Mouse (Mus musculus) cerebellum, postnatal 10 days (tissue): ENCODE measurements around the gene Khdrbs1.
"Not testable (repeated sequence)": the region's sequence is repeated elsewhere in the genome, so short reads cannot be mapped to it uniquely, and the experiment has no call there.

Experiments
- DNase-seq, 2 experiments: peaks; one replicate each; pipeline ENCODE4 v3.0.0; 2021; ENCODE audit warnings: mixed read lengths in 2 of 2

The Khdrbs1 gene

DNA sequence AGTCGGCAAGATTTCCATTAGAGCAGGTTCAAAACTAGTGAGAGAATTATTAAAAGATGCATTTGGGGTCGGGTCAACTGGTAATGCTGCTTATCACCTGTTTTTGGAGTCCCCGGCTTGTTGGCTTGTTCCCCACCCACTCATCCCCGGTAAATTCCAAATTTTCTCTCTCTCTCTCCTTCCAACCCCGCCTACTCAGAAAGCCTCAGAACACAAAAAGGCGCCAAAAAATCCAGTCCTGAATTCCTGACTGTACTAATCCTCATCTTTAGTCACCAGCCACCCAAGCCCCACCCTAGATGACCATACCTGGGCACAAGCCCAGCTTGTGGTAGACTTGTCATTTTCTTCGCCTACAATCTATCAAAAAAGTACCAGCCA lies 897 bp upstream of the Khdrbs1 start:
- DNase-seq, result peak; percentile 38 to 49

DNA sequence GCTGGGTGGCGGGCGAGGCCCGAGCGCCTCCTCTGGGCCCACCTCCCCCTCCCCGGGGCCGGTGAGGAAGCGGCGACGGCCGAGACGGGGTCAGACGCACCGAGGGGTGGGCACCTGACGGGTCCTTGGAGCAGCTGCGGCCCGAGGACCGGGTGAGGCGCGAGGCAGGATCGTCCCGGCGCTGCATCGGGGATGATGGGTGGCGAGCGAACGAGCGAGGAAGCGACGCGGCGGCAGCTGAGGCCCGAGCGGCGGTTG lies 200 bp downstream of the Khdrbs1 start:
- DNase-seq, result no peak

GRCm38 (mm10) chr4:129741251-129741973 lies 691 bp downstream of the Khdrbs1 start:
- DNase-seq, result peak; percentile 46 to 61

- no peak for DNase-seq
Measured at GRCm38 (mm10) chr4:129739111-129739645, 2.9 kb downstream of the Khdrbs1 start.

DNA sequence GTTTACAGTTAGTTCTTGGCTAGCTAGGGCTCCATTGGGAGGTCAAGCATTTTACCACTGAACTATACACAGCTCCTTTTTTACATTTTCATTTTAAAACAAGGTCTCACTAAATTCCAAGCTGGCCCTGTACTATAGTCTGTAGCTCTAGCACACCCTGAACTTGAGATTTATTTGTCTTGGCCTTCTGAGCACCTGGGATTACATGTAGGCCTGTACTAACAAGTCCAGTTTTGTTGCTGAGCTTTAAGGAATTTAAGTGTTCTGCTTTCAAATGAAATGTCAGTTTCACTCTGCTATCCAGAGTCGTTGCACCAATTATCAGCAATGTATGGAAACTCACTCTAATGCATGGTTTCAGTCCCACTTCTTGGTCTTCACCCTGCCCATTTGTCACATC lies 5.9 kb downstream of the Khdrbs1 start:
- no peak for DNase-seq

GRCm38 (mm10) chr4:129735485-129735884 lies 6.6 kb downstream of the Khdrbs1 start:
- DNase-seq, result not testable (repeated sequence)

DNA sequence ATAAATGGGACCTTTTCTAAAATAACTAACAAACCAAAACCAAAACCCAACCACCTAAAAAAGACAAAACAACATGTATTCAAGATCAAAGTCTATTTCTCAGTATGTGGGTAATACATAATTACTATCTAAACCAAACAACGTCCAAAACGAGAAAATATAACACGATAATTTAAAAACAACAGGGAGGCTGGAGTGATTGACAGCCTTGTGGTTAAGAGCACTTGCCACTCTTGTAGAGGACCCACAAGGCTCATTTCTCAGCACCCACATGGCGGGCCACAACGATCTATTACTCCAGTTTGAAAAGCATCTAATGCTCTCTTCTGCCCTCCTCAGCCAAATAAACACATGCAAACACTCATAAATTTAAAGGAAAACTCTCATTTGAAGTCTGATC lies 10.7 kb downstream of the Khdrbs1 start:
- no peak for DNase-seq

DNA sequence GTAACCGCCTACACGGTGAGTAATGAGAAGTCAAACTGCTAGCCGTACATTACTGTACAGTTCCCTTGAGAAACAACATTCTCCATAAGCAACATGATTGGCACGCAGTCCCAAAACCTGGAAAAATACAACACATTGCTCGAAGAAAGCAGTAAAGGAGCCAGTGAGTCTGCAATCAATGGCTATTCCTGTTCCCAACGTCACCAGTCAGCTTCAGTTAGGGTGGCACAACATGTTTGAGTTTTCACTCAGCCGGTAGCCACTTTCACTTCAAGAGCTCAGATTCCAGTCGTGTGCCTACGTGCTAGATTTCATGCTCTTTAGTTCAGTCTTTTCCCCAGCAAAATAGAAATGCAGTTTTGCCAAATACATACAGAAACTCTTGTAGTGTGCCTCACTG lies 25.8 kb downstream of the Khdrbs1 start:
- DNase-seq, result no peak

GRCm38 (mm10) chr4:129709486-129710129 lies 32.5 kb downstream of the Khdrbs1 start:
- peak in 1 of 2 experiments; percentile 22 for DNase-seq

GRCm38 (mm10) chr4:129706750-129707149 lies 35.4 kb downstream of the Khdrbs1 start:
- no peak for DNase-seq

GRCm38 (mm10) chr4:129702454-129702853 lies 39.6 kb downstream of the Khdrbs1 start:
- peak; percentile 69 to 82 for DNase-seq

GRCm38 (mm10) chr4:129701503-129702377 lies 40.4 kb downstream of the Khdrbs1 start:
- peak; percentile 93 to 94 for DNase-seq

- not testable (repeated sequence) for DNase-seq
Measured at GRCm38 (mm10) chr4:129700661-129701060, 41.4 kb downstream of the Khdrbs1 start.

DNA sequence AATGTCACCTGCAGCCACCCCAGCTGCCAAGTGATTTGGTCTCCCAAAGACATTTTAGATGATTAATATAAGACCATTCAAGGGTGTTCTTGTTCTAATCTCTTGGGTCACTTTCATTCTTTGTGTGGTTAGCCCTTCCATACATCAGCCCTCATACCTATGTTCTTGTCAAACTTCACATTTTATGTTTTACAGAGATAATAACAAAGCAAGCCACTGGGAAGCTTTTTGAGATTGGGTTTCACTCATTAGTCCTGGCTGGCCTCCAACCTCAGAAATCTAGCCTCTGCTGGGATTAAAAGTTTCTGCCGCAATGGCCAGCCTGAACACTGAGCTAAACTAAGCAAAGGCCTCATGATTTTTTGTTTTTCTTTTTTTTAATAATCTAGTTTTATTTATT lies 41.9 kb downstream of the Khdrbs1 start:
- peak in 1 of 2 experiments; percentile 39 for DNase-seq

DNA sequence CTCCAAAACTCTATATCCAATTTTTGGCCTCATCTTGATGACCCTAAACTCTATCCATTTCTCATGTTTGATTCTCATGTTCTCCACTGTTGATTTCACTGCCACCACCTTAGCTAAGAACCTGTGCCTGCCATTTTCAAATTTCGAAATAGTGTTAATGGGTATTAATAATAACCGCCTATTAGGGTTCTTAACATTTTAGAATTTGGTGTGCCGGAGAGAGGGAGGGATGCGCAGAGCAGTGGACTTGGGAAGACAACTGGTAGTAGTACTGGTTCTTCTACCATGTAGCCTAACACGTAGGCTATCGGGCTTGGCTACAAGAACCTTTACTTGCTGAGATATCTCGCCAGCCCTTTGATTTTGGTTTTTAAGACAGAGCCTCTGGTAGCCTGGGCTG lies 44.9 kb downstream of the Khdrbs1 start:
- DNase-seq, result no peak

- peak; percentile 93 to 95 for DNase-seq
Measured at GRCm38 (mm10) chr4:129696158-129696985, 45.7 kb downstream of the Khdrbs1 start, which contains the start of gene Tmem39b. TSS of gene Tmem39b (minus strand) at chr4:129696838.

DNA sequence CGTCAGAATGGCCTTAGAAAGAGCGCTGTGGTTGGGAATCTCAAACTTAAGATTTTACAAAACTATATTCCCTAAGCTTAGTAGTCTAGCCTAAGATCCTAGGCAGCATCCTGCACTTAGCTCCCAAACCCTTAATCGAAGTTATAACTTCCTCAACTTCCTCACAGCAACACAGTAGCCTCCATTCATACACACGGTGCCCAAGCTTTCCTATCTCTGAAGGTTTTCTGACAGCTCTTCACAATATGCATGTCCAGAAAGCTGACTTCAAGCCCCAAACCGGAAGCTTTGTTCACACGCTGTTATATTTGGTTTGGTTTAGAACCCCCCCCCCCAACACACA lies 46.3 kb downstream of the Khdrbs1 start:
- DNase-seq, result no peak

DNA sequence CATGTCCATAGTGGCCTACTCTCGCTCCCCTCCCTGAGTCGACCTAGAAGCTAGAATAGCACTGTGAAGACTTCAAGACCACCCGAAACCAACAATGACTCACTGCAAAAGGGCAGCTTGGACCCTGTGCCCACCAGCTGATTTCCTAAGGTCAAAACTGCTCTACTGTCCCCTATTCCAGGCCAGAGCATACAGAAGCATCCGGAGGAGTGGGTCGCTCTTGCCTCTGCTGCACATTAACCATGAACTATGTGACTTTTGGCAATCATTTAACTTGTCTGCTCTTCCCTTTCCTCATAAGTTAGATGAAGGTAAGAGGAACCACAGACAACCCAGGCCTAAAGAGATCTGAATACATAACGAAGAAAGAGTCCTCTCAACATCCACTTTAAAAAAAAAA lies 57.6 kb downstream of the Khdrbs1 start:
- DNase-seq, result no peak

DNA sequence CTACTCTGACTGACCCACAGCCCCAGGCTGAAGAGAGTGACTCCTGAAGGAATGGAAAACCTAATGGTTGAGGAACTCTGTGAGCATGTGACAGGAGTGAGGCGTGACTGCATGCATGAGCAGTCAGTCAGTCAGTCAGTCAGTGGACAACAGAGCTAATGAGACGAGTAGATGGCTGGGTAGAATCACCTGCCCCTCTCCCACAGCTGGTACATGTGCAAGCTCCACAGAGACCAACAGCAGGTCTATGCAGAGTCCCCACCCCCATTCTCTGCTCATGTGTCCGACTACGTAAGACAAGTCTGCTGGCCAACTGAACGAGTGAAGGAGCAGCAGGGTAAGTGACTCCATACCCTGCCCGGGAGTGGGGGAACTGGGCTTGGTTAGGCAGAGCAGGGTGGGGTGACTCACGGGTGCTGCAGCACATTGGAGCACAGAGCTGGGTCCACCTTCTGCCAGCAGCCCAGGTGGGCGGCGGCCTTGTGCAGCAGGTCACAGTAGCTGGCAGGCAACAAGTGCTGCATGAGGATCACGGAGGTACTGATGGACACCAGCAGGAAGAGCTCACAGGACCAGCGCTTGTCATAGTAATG lies 58.1 kb downstream of the Khdrbs1 start:
- no peak for DNase-seq

GRCm38 (mm10) chr4:129681837-129682236 lies 60.3 kb downstream of the Khdrbs1 start:
- no peak for DNase-seq

DNA sequence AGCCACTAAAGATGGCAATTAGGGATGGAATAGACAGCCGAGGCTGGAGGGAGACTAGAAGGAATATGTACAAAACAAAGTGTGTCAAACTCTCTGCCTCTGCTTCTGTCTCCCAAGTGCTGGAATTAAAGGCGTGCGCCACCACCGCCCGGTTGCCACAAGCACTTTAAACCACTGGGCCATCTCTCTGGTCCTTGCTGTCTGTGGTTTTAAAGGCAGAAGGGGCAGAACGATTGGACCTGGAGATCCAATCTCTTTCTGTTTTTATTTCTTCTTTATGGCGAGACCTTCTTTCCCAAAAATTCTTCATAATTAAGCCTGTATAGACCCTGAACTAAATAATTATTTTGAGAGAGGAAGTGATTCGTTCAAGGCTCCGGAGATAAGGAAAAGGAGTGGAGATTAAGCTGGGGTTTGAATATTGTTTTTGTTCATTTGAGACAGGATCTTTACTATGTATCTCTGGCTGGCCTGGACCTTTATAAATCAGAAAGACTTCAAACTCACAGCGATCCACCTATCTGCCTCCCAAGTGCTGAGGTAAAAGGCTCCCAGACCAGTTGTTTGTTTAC lies 69.1 kb downstream of the Khdrbs1 start:
- no peak for DNase-seq
